Mouse (Mus musculus): ENCODE measurements at regions not wholly inside any gene's neighbourhood (a gene's known extent, or its start where the extent isn't known, plus 50 kb on each side); places are given as distances from the start of the nearest gene placed in this dataset.

GRCm38 (mm10) chr11:7519556-7519955, 305.8 kb upstream of the Igfbp3 start:
- TF ChIP-seq USF1 (IDR thresholded peaks at IDR 0.05; ENCODE audit: low read depth) (no peak), MAX (IDR thresholded peaks at IDR 0.05; ENCODE audit: low read depth) (no peak), POLR2AphosphoS2 (IDR thresholded peaks at IDR 0.05; ENCODE audit: insufficient read length, low read depth) (no peak), POLR2A (IDR thresholded peaks at IDR 0.05; ENCODE audit: insufficient read length, low read depth) (no peak), TCF12 (IDR thresholded peaks at IDR 0.05; ENCODE audit: insufficient read depth, poor library complexity, severe bottlenecking) (no peak), MYOG (IDR thresholded peaks at IDR 0.05; ENCODE audit: control insufficient read depth in 1 of 3, insufficient read depth in 1 of 3, insufficient read length in 2 of 3, low read depth in 2 of 3) (no peak), REST (IDR thresholded peaks at IDR 0.05; ENCODE audit: insufficient read depth, insufficient read length) (no peak), MYOD1 (IDR thresholded peaks at IDR 0.05; ENCODE audit: control insufficient read depth in 1 of 3, insufficient read length in 2 of 3, low read depth in 2 of 3) (no peak), CEBPB (IDR thresholded peaks at IDR 0.05; ENCODE audit: insufficient read depth, poor library complexity, severe bottlenecking) (no peak), E2F4 (IDR thresholded peaks at IDR 0.05; ENCODE audit: insufficient read depth) (no peak), SRF (IDR thresholded peaks at IDR 0.05; ENCODE audit: control insufficient read depth, insufficient read length, low read depth) (no peak)
